Mouse (Mus musculus) midbrain, embryonic 13.5 days (tissue): ENCODE results near the gene Engase. TPM values are rescaled to one million over a fixed set of nuclear protein-coding genes. Genes with fewer than 3 reads are reported as not detected.

Experiments used
- ATAC-seq: fragments of 200-750 bp; cut with Nextera tagmentation; 2 replicates; pipeline ENCODE4 v1.8.0; 2017; ENCODE audit warnings: mild to moderate bottlenecking, moderate TSS enrichment, moderate library complexity
- H3K27ac ChIP-seq: fragments of 300-500 bp; sonication (generic); 2 replicates; pipeline ENCODE4 v1.5.1; 2015; ENCODE audit warnings: inconsistent platforms, mild to moderate bottlenecking, moderate library complexity
- H3K27me3 ChIP-seq: fragments of 300-500 bp; sonication (generic); 2 replicates; pipeline ENCODE4 v1.6.1; 2015; ENCODE audit warnings: mild to moderate bottlenecking, inconsistent platforms
- H3K36me3 ChIP-seq: fragments of 300-500 bp; sonication (generic); 2 replicates; pipeline ENCODE4 v1.6.1; 2015; ENCODE audit warnings: mild to moderate bottlenecking, inconsistent platforms
- H3K4me1 ChIP-seq: fragments of 300-500 bp; sonication (generic); replicated peaks from 2 replicates; pipeline ENCODE4 v1.6.1; 2015; ENCODE audit warnings: inconsistent platforms
- H3K4me2 ChIP-seq: fragments of 300-500 bp; sonication (generic); replicated peaks from 2 replicates; pipeline ENCODE4 v1.6.1; 2015; ENCODE audit warnings: moderate library complexity, mild to moderate bottlenecking, inconsistent platforms
- H3K4me3 ChIP-seq: fragments of 300-500 bp; sonication (generic); replicated peaks from 2 replicates; pipeline ENCODE4 v1.5.1; 2015; ENCODE audit warnings: mild to moderate bottlenecking, inconsistent platforms
- H3K9ac ChIP-seq: fragments of 300-500 bp; sonication (generic); replicated peaks from 2 replicates; pipeline ENCODE4 v1.6.1; 2015; ENCODE audit warnings: mild to moderate bottlenecking, inconsistent platforms
- H3K9me3 ChIP-seq: fragments of 300-500 bp; sonication (generic); 2 replicates; pipeline ENCODE4 v1.6.1; 2016; ENCODE audit warnings: mild to moderate bottlenecking, inconsistent platforms
- WGBS: fragments of 180-500 bp; shearing (Covaris S2); methylation state at CpG from one replicate; pipeline ENCODE4 v1.1.7; 2015; 5-methylcytosine and 5-hydroxymethylcytosine counted together
- polyA plus RNA-seq: library from polyadenylated mRNA; unstranded; fragments of >200 nt; fragmentation: Nextera tagmentation; extraction: Ambion mirVana; gene quantifications from 2 replicates; pipeline ENCODE4 v1.2.1, GENCODE M21; 2015

Gene Engase
- polyA plus RNA-seq, 1 experiment from 2014 or later = 6.3 TPM

DNA sequence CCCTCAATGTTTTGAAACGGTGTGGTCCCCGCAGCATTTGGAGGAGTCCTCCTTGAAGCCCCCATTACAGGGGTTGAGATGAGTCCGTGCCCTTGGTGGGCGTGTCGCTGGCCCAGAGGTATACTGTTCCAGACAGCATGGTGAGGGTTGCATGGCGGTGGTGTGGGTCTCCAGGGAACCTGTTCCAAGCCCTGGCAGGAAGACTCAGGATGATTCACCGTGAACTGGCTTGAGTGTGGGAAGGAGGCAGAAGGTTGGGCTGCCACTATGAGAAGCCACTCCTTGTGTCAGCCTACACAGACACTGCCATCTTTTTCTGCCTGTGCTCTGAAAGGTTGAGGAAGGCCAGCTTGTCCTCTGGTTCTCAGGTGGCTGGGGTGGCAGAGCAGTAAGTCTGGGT lies 41.3 kb downstream of the Engase start:
- peaks cover 19% of the 10 kb centered on the region for H3K4me1 ChIP-seq
- H3K27ac ChIP-seq = no peak overlapping the region
- H3K27me3 ChIP-seq = no peaks in the 10 kb centered on the region; the same call in 1 of the 2 replicates
- no peak overlapping the region for H3K4me2 ChIP-seq
- no peaks in the 10 kb centered on the region for H3K9me3 ChIP-seq
- H3K9ac ChIP-seq = no peak overlapping the region
- no peak overlapping the region for H3K4me3 ChIP-seq
- no peaks in the 10 kb centered on the region for H3K36me3 ChIP-seq
- 89% methylated on average over 7 of the region's 7 CpGs for WGBS
- no peak for ATAC-seq

DNA sequence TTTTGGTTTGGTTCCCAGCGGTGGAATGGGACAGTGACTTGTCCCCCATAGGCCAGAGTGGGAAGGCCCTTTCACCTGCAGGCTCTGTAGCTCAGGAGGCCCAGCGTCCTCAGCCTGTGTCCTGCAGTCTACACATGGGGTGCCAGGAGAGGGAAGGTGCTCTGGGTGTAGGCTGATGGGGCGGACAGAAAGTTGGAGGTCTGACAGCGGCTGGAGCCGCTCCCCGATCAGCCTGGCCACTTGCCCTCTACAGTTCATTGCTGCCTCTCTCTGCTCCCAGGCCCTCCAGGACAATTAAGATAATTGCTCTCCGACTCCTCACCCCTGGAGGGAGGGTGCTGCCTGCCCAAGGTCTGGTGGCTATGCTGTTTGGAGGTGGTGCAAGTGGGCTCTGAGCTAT lies 42.1 kb downstream of the Engase start:
- no peaks in the 10 kb centered on the region for H3K9me3 ChIP-seq
- H3K27me3 ChIP-seq = no peaks in the 10 kb centered on the region
- 82% methylated on average over 7 of the region's 7 CpGs for WGBS
- no peak overlapping the region for H3K27ac ChIP-seq
- H3K4me1 ChIP-seq = peaks cover 14% of the 10 kb centered on the region; the same call in 1 of the 2 replicates
- no peak overlapping the region for H3K4me3 ChIP-seq
- H3K4me2 ChIP-seq = no peak overlapping the region
- no peak for ATAC-seq
- no peaks in the 10 kb centered on the region for H3K36me3 ChIP-seq
- no peak overlapping the region for H3K9ac ChIP-seq

DNA sequence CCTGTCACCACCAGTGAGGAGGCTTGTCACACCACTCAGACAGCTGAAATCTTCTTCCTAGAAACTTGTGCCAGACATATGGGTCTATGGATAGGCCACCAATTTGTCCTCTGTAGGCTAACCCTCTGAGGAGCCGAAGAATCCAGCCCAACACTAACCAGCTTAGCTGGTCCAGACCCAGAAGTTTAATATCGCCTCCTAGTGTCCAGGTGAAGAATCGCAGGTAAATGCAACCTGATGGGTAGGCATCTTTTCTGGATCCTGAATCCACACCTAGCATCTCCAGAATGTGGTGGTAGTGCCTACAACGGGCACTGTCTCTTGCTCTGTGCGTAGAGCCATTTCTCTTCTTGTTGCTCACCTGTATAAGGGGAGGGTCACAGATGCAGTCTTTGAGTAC lies 43.6 kb downstream of the Engase start:
- Histone ChIP-seq H3K27ac (no peak overlapping the region), H3K4me2 (no peak overlapping the region), H3K4me1 (peaks cover 22% of the 10 kb centered on the region), H3K9me3 (no peaks in the 10 kb centered on the region), H3K36me3 (no peaks in the 10 kb centered on the region), H3K4me3 (no peak overlapping the region), H3K27me3 (no peaks in the 10 kb centered on the region), H3K9ac (no peak overlapping the region)
- ATAC-seq = no peak
- WGBS = 65% methylated on average over 5 of the region's 5 CpGs

DNA sequence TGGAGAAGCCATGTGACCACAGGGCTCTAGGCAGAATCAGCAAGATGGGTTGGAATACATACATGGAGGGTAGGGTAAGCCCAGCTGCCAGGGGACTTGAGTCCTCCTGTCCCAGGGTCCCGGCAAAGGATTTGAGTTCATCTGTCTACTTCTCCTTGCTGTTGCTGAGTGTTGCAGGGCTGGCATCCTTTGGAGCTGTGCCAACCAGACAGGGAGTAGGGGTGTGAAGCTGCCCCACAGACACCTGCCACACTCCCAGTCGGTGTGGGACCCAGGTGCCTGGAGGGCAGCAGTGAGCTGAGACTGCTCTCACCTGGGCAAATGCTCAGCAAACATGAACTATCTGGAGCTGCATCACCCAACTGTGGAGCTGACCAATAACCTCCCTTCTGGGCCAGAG lies 44.3 kb downstream of the Engase start:
- 86% methylated on average over 2 of the region's 2 CpGs for WGBS
- no peak for ATAC-seq
- H3K4me2 ChIP-seq = no peak overlapping the region
- H3K36me3 ChIP-seq = no peaks in the 10 kb centered on the region
- H3K4me3 ChIP-seq = no peak overlapping the region
- H3K9ac ChIP-seq = no peak overlapping the region
- no peak overlapping the region for H3K27ac ChIP-seq
- peaks cover 28% of the 10 kb centered on the region for H3K4me1 ChIP-seq
- no peaks in the 10 kb centered on the region for H3K9me3 ChIP-seq
- no peaks in the 10 kb centered on the region for H3K27me3 ChIP-seq

DNA sequence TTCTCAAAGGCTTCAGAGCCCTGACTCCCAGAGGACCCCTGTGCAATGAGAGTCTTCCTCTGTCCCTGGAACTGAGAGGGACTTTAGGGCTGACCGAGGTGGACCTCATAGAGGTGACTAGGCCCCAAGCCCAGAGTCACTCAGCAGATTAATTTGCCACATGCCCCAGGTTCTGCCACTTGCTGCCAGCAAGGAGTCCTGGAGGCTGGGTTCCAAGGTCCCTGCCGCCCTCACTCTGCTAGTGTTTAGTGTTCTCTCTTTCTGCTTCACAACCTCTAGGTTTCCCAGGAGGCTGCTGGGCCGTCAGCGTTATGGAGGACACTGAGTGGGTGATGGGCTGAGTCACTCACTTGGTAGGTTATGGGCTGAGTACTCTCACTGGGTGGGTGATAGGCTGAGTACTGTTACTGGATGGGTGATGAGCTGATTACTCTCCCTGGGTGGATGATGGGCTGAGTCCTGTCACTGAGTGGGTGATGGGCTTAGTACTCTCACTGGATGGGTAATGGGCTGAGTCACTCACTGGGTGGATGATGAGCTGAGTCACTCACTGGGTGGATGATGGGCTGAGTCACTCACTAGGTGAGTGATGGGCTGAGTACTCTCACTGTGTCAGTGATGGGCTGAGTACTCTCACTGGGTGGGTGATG lies 47.0 kb downstream of the Engase start:
- Histone ChIP-seq H3K27me3 (no peaks in the 10 kb centered on the region), H3K4me3 (no peak overlapping the region), H3K4me2 (no peak overlapping the region), H3K27ac (no peak overlapping the region), H3K36me3 (no peaks in the 10 kb centered on the region), H3K9ac (no peak overlapping the region), H3K9me3 (no peaks in the 10 kb centered on the region), H3K4me1 (peaks cover 28% of the 10 kb centered on the region)
- no peak for ATAC-seq
- WGBS = 87% methylated on average over 4 of the region's 4 CpGs

DNA sequence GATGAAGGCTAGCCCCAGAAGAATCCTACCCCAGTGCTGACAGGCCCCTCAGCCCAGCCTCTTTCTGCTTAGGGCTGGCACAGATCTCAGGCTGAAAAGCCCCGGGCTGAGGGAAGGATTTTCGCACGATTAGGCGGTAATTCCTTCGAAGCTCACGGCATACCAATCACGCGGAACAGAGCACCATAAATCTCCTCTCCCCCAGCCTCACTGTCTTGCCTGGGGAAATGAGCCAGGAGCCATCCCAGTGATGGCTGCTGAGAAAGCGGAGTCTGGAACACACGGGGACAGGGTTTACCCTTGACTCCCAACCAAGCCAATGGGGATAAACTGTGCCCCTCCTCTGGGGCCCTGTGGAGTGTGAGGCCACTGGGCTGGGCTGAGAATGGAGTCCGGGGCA lies 48.4 kb downstream of the Engase start:
- Histone ChIP-seq H3K36me3 (no peaks in the 10 kb centered on the region), H3K4me1 (peaks cover 36% of the 10 kb centered on the region), H3K4me2 (no peak overlapping the region), H3K27ac (peak overlapping the region; percentile 70), H3K27me3 (no peaks in the 10 kb centered on the region), H3K9ac (no peak overlapping the region), H3K9me3 (no peaks in the 10 kb centered on the region), H3K4me3 (no peak overlapping the region)
- 26% methylated on average over 11 of the region's 11 CpGs for WGBS
- ATAC-seq = peak; percentile 43

DNA sequence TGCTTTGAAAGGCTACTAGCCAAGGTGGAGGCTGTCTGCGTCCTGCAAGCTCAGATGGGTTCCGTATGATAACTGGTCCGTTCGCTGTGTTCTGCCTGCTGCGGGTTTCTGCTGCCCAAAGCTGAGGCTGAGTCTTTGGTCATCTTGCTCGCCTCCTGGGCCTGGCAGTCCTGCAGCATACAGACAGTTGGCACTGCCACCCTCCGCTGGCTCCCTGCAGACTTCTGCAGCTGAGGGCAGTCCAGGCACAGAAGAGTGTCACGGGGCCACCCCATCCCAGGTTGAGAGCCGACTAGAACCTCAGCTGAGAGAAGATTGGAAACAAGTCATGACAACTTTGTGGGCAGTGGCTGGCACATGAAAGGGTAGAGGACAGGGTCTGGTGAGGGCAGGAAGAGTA lies 52.1 kb downstream of the Engase start:
- Histone ChIP-seq H3K9ac (no peak overlapping the region), H3K27ac (no peak overlapping the region), H3K4me2 (no peak overlapping the region), H3K27me3 (no peaks in the 10 kb centered on the region), H3K4me3 (no peak overlapping the region), H3K9me3 (no peaks in the 10 kb centered on the region), H3K4me1 (peaks cover 45% of the 10 kb centered on the region), H3K36me3 (no peaks in the 10 kb centered on the region)
- ATAC-seq = no peak
- 87% methylated on average over 9 of the region's 9 CpGs for WGBS

DNA sequence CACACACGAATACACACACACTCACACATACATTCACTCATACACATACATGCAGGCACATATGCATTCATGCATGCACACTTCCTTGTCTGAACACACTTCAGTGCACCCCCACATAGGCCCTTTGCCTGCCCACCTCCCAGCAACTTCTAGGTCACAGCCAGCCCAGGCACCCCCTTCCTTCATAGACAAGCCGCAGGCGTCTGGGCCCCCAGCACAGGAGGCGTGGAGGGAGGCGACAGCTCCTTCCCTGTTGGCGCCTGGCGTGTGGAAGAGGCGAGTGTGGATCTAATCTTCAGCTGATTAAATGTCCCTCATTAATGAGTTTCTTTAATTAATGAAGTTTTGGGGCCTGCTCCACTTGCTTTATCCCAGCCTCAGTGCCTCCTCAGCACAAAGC lies 53.7 kb downstream of the Engase start:
- Histone ChIP-seq H3K4me1 (peaks cover 42% of the 10 kb centered on the region), H3K9ac (no peak overlapping the region), H3K4me2 (no peak overlapping the region), H3K4me3 (no peak overlapping the region), H3K36me3 (no peaks in the 10 kb centered on the region), H3K9me3 (no peaks in the 10 kb centered on the region), H3K27me3 (no peaks in the 10 kb centered on the region), H3K27ac (no peak overlapping the region)
- 72% methylated on average over 8 of the region's 8 CpGs for WGBS
- ATAC-seq = no peak

DNA sequence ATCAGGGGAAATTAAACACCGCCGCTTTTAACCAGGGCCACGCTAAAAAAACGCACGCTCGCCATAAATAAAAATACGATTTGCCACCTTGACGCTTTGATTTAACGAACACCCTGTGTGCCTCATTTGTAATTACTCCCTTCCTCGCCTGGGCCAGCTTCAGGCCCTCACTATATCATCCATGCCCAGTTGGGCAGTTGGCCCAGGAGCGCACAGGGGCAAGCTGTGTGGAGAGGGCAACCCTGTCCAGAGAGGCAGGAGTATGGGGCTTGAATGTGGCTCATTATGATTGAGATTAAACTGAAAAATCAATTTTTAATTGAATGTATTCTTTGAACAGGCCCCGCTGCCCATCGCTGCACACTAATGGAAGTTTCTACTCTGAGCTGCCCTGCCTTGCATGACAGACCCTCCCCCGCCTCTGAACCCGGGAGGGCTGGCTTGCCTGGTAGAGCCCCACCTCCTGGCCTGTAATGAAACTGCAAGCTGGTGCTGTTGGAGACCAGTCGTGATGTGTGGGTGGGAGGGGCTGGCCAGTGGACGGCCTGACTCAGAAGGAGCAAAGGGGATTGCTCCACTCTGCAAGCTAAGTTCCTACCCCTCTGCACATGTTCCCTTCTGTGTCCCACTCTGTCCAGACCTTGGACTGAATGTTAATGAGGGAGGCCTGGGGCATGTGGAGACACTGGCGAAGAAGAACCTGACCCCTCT lies 57.9 kb downstream of the Engase start:
- Histone ChIP-seq H3K9ac (no peak overlapping the region), H3K4me3 (no peak overlapping the region), H3K4me1 (peaks cover 33% of the 10 kb centered on the region), H3K27ac (no peak overlapping the region), H3K36me3 (no peaks in the 10 kb centered on the region), H3K9me3 (no peaks in the 10 kb centered on the region), H3K4me2 (no peak overlapping the region), H3K27me3 (no peaks in the 10 kb centered on the region)
- ATAC-seq = no peak
- WGBS = 30% methylated on average over 18 of the region's 18 CpGs

DNA sequence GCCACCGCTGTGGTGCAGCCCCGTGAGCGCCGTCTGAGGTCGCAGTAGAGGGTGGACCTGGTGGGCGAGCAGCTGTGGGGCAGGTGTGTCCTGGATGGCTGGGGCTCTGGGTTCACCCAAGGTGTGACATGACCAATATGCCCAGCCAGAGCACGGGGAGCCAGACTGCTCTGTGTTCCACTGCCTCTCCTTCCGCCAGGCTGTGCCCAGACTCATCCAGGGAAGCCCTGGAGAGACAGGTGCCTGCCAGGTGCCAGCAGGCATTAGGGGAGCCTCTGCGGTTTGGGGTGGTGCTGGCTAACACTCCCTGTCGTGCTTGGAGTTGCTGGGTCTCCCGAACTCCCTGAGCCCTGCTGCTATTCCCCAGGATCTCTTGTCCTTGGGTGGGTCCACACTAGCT lies 61.4 kb downstream of the Engase start:
- Histone ChIP-seq H3K4me1 (peaks cover 28% of the 10 kb centered on the region), H3K27me3 (no peaks in the 10 kb centered on the region), H3K9me3 (no peaks in the 10 kb centered on the region), H3K27ac (no peak overlapping the region; the same call in 1 of the 2 replicates), H3K4me3 (no peak overlapping the region), H3K9ac (no peak overlapping the region), H3K4me2 (no peak overlapping the region), H3K36me3 (no peaks in the 10 kb centered on the region)
- ATAC-seq = no peak
- 70% methylated on average over 11 of the region's 11 CpGs for WGBS
